30 mouse cellular contexts compared by ENCODE assay signal in the genomic region with DNA sequence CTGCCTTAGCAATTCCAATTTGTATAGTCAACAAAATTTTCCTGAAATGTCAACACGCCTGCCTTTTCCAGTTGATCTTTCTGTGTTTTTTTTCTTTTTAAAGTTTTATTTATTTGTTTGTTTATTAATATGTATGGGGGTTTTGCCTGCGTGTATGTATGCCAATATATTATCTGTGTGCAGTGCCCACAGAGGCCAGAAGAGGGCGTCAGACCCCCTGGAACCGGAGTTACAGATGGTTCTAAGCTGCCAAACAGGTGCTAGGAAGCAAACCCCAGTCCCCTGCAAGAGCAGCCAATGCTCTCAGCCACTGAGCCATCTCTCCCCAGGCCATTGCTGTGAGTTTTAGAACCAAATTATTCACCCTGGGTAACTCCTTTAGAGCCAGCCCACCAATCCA.
DNase-seq lines count a peak whose midpoint lies in the region; ATAC-seq and TF ChIP-seq lines count a peak whose summit lies in the region.
"Had no signal": no experiment of that assay in that cellular context is flagged by ENCODE, and none has a peak within 500 bp of the region (broad histone marks: within the 10 kb centered on the region; RNA-seq: fewer than 3 reads in every experiment).

No protein-coding gene starts in this region.

- TF ChIP-seq EP300 in liver, postnatal 0 days (IDR thresholded peaks at IDR 0.05; ENCODE audit: low read depth): no peak

- H3K36me3 ChIP-seq in kidney, adult 2 months (ENCODE audit: control insufficient read depth, insufficient read depth, low read length): no peaks in the 10 kb centered on the region
- no peaks in the 10 kb centered on the region for H3K36me3 ChIP-seq in liver, postnatal 0 days (replicated peaks; ENCODE audit: insufficient read depth, low read length)
- no peaks in the 10 kb centered on the region for H3K36me3 ChIP-seq in liver, embryonic 12.5 days
- no peaks in the 10 kb centered on the region for H3K36me3 ChIP-seq in E14TG2a.4 (ENCODE audit: insufficient read depth, low read length)
- H3K36me3 ChIP-seq: forebrain, embryonic 10.5 days; heart, embryonic 12.5 days; hindbrain, embryonic 12.5 days; kidney, embryonic 15.5 days; limb, embryonic 13.5 days; midbrain, embryonic 15.5 days; neural tube, embryonic 13.5 days; stomach, embryonic 15.5 days had no signal

- H3K27me3 ChIP-seq in kidney, adult 2 months (replicated peaks; ENCODE audit: control insufficient read depth, insufficient read depth, low read length): no peaks in the 10 kb centered on the region
- H3K27me3 ChIP-seq in liver, postnatal 0 days (ENCODE audit: insufficient read depth, low read length): no peaks in the 10 kb centered on the region
- H3K27me3 ChIP-seq in liver, embryonic 12.5 days (replicated peaks): no peaks in the 10 kb centered on the region
- H3K27me3 ChIP-seq in E14TG2a.4 (ENCODE audit: insufficient read depth, low read length): peaks cover 3% of the 10 kb centered on the region; the same call in 1 of the 2 replicates
- H3K27me3 ChIP-seq: CH12.LX; heart, embryonic 12.5 days; hindbrain, embryonic 12.5 days; kidney, embryonic 15.5 days; limb, embryonic 13.5 days; midbrain, embryonic 15.5 days; neural tube, embryonic 13.5 days; stomach, embryonic 15.5 days had no signal

- no peaks in the 10 kb centered on the region for H3K9me3 ChIP-seq in liver, postnatal 0 days (ENCODE audit: low read length)
- no peaks in the 10 kb centered on the region for H3K9me3 ChIP-seq in liver, embryonic 12.5 days (replicated peaks)
- H3K9me3 ChIP-seq in E14TG2a.4 (ENCODE audit: low read length): no peaks in the 10 kb centered on the region
- H3K9me3 ChIP-seq: forebrain, embryonic 10.5 days; heart, embryonic 12.5 days; hindbrain, embryonic 12.5 days; kidney, embryonic 15.5 days; limb, embryonic 13.5 days; midbrain, embryonic 15.5 days; neural tube, embryonic 13.5 days; stomach, embryonic 15.5 days had no signal

- no peak overlapping the region for H3K9ac ChIP-seq in liver, postnatal 0 days (replicated peaks)
- no peak overlapping the region for H3K9ac ChIP-seq in liver, embryonic 12.5 days
- H3K9ac ChIP-seq: heart, embryonic 12.5 days; hindbrain, embryonic 12.5 days; kidney, embryonic 15.5 days; limb, embryonic 13.5 days; midbrain, embryonic 15.5 days; neural tube, embryonic 13.5 days; stomach, embryonic 15.5 days had no signal

- no peak for TF ChIP-seq POLR2A in kidney, adult 2 months (IDR thresholded peaks at IDR 0.05; ENCODE audit: low read depth, low read length)

- H3K4me1 ChIP-seq in kidney, adult 2 months (ENCODE audit: control insufficient read depth, insufficient read depth, low read length): no peaks in the 10 kb centered on the region
- peaks cover 12% of the 10 kb centered on the region for H3K4me1 ChIP-seq in liver, postnatal 0 days (ENCODE audit: insufficient read depth)
- no peaks in the 10 kb centered on the region; the same call in 1 of the 2 replicates for H3K4me1 ChIP-seq in liver, embryonic 12.5 days
- peaks cover 4% of the 10 kb centered on the region for H3K4me1 ChIP-seq in E14TG2a.4 (replicated peaks; ENCODE audit: low read depth, low read length)
- H3K4me1 ChIP-seq: midbrain, embryonic 15.5 days had no signal

- ATAC-seq in liver, postnatal 0 days: no peak
- no peak for ATAC-seq in liver, embryonic 12.5 days
- ATAC-seq: forebrain, embryonic 16.5 days; inflammation-experienced regulatory T-cells, adult 6 months; midbrain, embryonic 15.5 days had no signal

- 0 out of 2 replicates have a peak, but pooled peaks have one; percentile 4 for TF ChIP-seq CTCF in kidney, adult 2 months (conservative IDR thresholded peaks at IDR 0.05; ENCODE audit: insufficient read depth, insufficient read length, low read depth, low read length)
- peak; percentile 29 for TF ChIP-seq CTCF in liver, postnatal 0 days (IDR thresholded peaks at IDR 0.05; ENCODE audit: low read depth)
- TF ChIP-seq CTCF in E14TG2a.4 (conservative IDR thresholded peaks at IDR 0.05; ENCODE audit: low read length): peak; percentile 67

- H3K4me2 ChIP-seq in liver, postnatal 0 days (ENCODE audit: low read depth, low read length): no peak overlapping the region
- H3K4me2 ChIP-seq in liver, embryonic 12.5 days: no peak overlapping the region
- H3K4me2 ChIP-seq: heart, embryonic 12.5 days; hindbrain, embryonic 12.5 days; kidney, embryonic 15.5 days; limb, embryonic 13.5 days; midbrain, embryonic 15.5 days; neural tube, embryonic 13.5 days; stomach, embryonic 15.5 days had no signal

- H3K27ac ChIP-seq in kidney, adult 2 months (ENCODE audit: insufficient read depth, low read depth, low read length): no peak overlapping the region
- H3K27ac ChIP-seq in liver, postnatal 0 days (ENCODE audit: low read depth): no peak overlapping the region
- H3K27ac ChIP-seq in liver, embryonic 12.5 days: no peak overlapping the region
- H3K27ac ChIP-seq: forebrain, embryonic 10.5 days; hindbrain, embryonic 12.5 days; kidney, embryonic 15.5 days; limb, embryonic 13.5 days; midbrain, embryonic 15.5 days; neural tube, embryonic 13.5 days; stomach, embryonic 15.5 days had no signal

- DNase-seq in kidney, adult 2 months: no peak
- DNase-seq in kidney, adult 11 months: no peak
- DNase-seq in liver, postnatal 0 days: no peak
- peak; percentile 45 for DNase-seq in R1 (ENCODE audit: low read depth, low spot score)
- no peak for DNase-seq in embryo, embryonic 11 days
- no peak for DNase-seq in cerebellum, adult 11-12 months
- DNase-seq: adrenal gland, postnatal 14 days; B cell, adult 2 months; cerebellum, adult 9-11 months; gastrocnemius, postnatal 10 days; heart, postnatal 10 days; kidney, postnatal 4 days; layer of hippocampus, adult 9-11 months; lung, adult 2 months; lung, postnatal 4 days; thymus, postnatal 14 days had no signal

- H3K4me3 ChIP-seq in kidney, adult 2 months (ENCODE audit: insufficient read depth, low read depth, low read length): no peak overlapping the region
- H3K4me3 ChIP-seq in liver, postnatal 0 days (ENCODE audit: low read depth, low read length): no peak overlapping the region
- no peak overlapping the region for H3K4me3 ChIP-seq in liver, embryonic 12.5 days
- H3K4me3 ChIP-seq in E14TG2a.4 (replicated peaks; ENCODE audit: low read length): no peak overlapping the region
- H3K4me3 ChIP-seq: forebrain, embryonic 10.5 days; heart, embryonic 12.5 days; hindbrain, embryonic 12.5 days; kidney, embryonic 15.5 days; limb, embryonic 13.5 days; midbrain, embryonic 15.5 days; myocyte; neural tube, embryonic 13.5 days; stomach, embryonic 15.5 days had no signal

- 78% methylated on average over 4 of the region's 4 CpGs for WGBS in kidney, adult 2 months
- 65% methylated on average over 4 of the region's 4 CpGs for WGBS in liver, postnatal 0 days (ENCODE audit: insufficient replicate concordance)
- 62% methylated on average over 4 of the region's 4 CpGs for WGBS in liver, embryonic 12.5 days (ENCODE audit: insufficient replicate concordance)

Comparison
In these comparisons a context has a peak if more than half of its experiments do, and no peak if none do; other contexts are left out.
1. CTCF ChIP-seq: peak in every context shown above with its lines; median percentile 67 in E14TG2a.4; 29 in liver, postnatal 0 days; 4 in kidney, adult 2 months.